Mouse (Mus musculus): ENCODE results near the gene Ube4b.

Gene Ube4b

DNA sequence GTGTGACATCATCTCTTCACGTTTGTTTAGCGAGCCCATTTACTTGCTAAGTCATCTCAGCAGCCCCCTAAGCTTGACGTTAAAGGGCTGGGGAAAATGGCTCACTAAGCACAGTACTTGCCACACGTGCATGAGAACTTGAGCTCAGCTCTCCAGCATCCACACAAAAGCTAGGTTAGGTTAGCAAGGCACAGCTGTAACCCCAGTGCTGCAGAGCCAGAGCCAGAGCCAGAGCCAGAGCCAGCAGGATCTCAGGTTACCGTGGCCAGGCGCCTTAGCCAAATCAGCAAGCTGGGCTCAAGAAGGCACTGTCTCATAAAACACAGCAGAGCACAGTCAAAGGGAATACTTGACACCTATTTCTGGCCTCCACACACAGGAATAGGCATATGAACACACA is 31.0 kb downstream of the Ube4b start:
- no peak for DNase-seq (ENCODE audit: low read depth, low spot score)

DNA sequence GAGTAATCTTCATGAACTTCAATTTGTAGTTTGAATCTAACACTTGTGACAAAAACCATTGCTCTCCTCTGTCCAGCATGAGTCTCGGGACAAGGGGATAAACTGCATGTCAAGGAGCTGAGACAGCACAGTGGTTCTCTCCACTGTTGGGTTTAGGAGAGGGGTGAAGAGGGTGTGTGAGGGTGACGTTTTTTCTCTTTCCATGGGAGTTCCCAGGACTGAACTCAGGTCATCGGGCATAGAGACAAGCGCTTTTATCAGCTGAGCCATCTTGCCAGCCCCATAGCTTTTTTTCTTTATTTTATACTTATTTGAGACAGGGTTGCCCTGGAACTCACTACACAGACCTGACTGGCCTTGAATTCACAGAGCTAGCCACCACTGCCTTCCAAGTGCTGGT is 32.3 kb downstream of the Ube4b start:
- DNase-seq (ENCODE audit: low read depth, low spot score), result no peak

DNA sequence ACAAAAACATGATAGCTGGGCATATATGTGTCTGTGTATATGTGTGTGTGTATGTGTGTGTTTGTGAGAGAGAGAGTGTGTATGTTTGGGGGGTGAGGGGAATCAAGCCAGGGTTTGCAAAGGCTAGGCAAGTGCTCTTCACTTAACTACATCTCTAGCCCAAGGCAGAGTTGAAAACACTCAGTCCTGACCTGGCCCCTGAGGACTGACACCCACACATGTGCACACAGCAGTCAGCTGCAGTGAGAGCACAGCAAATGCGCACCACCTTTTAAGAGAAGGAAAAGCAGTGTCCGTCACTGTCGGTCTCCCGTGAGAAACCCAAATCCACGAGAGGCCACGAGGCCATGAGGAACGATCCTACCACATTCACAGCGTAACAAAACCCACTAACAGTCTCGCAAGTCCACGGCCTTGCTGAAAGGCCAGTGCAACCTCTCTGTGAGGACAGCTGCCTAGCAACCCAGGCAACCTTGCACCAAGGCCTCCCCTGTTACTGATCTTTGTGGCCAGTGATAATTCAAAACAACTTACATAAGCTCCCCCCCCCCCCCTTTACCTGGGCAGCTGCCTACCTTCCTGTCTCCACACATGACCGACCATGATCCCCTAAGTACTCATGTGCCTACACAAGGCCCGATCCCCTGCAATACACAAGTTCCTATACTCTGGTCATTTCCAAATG is 33.1 kb downstream of the Ube4b start:
- DNase-seq (ENCODE audit: low read depth, low spot score), result no peak

DNA sequence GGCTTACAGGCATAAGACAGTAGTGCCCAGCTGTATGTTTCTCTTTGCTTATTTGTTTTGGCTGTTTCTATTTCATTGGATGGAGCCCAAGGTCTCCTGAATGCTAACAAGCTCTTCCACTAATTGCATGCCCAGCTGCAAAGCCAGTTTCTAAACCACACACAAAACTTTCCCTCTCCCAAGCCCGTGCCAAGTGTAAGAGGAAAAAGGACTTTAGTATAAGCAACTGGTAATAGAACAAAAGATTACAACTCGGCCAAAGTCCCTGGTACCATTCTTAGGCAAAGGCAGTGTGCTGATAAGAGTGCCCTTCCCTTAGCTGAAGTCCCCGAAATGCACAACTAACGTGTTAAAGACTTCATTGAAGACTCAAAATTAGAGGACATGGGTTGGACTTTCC is 34.2 kb downstream of the Ube4b start:
- no peak for DNase-seq (ENCODE audit: low read depth, low spot score)

DNA sequence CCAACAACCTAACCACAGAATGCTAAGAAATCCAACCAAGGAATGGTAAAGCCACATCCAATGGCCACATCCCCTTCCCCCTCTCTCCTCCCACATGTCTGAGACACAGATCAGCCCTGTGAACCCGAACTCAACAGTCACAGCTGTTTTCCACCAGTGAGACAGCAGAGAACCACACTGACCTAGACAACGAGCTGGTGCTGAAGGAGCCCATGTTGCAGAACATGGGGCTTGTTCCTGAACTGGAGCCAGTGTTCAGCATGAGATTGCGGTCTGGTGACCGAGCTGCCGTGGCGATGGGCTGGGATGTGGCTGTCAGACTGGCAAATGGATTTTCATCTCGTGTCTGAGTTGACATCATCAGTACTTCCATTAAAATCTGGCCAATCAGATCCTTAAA is 45.5 kb downstream of the Ube4b start:
- no peak for DNase-seq (ENCODE audit: low read depth, low spot score)

DNA sequence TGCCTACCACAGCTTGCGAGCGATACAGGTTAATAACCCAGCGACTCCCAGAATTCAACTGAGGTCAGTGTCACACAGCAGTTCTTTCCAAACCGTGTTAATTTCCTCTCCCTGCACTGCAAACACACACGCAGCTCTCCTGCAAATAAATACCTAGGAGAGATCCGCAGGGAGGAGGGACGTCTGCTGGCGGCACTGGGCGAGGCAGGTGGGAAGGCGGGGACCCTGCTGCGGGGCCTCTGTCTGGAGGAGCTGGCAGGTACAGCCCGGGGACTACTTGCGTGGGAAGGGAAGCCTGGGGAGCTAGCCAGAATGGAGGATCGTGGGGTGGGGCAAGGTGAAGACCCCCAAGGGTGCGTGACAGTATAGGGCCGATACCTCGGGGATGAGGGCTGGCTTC is 46.7 kb downstream of the Ube4b start:
- no peak for DNase-seq (ENCODE audit: low read depth, low spot score)

DNA sequence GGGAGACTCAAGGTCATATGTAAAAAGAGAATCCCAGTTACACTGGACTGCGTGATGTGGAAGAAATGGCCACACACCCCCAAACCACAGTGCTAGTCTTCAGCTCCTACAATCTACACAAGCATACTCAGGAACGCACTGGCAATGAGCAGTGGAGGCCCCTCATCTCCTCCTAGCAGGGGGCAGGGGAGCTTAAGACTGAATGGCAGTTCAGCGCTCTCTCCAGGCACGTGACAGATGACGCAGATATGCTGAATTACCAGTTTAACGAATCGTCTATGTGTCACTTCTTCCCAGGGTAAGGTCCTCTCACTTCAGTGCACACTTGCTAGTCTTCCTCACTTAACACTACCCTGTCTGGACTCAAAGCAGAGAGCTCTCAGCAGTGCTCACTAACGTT is 47.7 kb downstream of the Ube4b start:
- DNase-seq (ENCODE audit: low read depth, low spot score), result no peak

DNA sequence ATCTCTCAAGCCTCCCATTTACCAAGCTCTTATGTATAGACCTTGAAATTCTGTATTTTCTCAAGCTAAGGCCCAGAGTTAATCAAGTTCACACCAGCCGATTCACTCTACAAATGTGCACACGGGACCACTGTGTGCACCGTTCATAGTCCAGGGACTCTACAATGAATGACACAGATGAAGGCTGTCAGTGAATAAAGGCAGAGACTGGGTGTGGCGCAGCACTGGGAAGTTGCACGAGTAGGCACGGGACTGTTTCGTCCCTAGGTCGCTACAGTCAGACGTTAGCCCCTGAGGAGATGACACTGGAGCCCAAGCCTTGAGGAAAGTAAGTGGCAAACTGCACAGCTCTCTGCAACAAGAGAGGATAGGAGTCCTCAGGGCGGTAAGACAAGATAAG is 50.5 kb downstream of the Ube4b start:
- no peak for DNase-seq (ENCODE audit: low read depth, low spot score)

DNA sequence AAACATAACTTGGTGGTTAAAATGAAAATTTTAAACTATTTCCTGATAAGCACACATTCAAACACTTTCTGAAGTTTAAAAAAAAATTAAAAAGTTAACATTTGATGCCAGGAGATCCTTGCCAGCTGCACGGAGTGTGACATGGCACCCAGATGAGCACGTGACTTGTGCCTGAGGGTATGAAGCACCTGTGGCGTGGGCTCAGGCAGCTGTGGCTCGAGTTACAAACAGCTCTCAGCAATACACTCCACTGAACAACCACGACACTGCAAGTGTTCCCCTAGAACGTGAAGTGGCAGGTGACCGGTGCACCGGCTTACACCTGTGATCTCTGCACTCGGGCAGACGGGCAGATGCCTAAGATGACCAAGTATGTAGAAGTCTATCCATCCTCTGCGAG is 51.9 kb downstream of the Ube4b start:
- DNase-seq (ENCODE audit: low read depth, low spot score), result no peak

DNA sequence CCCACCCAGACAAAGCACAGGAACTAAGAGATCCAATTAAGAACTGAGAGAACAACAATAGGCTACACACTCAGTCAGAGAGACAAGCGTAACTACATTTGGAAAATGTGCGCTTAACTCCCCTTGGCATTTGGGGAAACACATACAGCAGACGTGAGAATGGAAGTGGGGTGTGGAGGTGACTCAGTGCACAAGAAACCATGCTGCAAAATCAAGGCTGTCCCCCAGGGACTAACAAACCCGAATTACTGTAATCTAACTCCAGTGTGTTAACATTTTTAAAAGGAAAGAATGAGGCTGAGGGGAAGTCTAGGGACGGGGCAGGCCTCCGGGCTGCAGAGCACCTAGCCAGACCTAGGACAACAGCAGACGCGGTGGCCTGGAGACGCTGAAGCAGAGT is 52.6 kb downstream of the Ube4b start:
- DNase-seq (ENCODE audit: low read depth, low spot score), result no peak

DNA sequence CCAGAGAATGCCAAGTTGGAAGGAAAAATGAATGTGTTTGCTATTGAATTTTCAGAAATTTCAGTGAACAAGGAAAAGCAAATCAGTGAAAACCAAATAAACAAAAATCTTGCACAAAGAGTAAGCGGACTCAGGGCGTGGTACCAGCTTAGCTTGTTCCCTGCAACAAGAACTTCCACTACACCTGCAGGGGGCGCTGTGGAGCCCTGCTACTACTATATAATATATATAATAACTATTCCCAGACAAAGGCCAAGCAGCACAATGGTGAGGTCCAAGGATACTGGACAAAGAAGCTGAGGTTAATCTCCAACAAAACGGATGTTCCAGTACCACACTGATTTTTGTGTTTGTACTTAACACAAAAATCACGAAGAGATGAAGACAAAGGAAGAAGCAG is 53.1 kb downstream of the Ube4b start:
- DNase-seq (ENCODE audit: low read depth, low spot score), result no peak

DNA sequence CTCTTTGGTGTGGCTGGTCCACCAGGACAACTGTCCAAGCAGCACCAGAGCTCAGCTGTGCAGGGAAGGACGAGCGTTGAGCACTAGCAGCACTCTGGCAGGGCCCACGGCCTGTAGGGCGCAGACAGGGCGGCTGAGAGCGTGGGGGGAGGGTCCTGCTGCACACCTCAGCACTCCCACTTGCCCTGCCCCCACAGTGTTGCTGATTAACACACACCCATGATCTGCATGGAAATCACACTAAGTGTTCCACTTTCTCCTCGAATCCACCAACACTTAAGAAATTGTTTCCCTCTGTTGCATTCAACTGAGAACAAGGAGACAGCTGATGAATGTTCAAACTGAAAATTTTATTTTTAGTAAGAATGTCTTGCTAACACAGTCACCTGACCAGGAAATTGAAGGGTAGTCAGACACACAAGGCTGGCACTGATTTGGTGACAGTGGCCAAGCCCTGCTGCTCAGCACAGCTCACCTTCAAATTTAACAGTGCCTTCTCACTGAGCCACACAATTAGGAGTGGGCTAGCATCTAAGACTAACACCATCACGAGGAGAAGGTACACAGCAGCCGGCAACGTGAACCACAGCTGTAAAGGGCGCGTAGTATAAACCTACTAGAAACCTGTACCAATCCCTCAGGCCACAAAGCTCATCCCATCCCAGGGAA is 60.7 kb downstream of the Ube4b start:
- DNase-seq (ENCODE audit: low read depth, low spot score), result peak; percentile 53

DNA sequence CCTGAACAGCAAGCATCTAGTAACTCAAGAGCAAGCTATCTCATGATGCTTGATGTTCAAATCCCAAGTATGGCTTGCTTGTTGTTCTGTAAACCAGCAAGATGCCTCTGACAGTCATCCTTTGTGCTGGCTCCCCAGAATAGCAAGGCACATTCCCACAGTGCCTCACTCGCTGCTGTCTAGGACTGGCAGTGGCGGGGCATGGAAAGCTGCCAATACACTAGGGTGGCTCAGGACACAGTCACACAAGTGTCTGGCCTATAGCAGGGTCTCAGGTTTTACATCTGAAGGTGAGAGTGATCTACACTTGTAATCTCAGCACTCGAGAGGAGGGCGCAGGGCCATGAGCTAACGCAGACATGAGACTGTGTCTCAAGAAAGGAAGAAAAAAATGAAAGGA is 61.7 kb downstream of the Ube4b start:
- no peak for DNase-seq (ENCODE audit: low read depth, low spot score)

DNA sequence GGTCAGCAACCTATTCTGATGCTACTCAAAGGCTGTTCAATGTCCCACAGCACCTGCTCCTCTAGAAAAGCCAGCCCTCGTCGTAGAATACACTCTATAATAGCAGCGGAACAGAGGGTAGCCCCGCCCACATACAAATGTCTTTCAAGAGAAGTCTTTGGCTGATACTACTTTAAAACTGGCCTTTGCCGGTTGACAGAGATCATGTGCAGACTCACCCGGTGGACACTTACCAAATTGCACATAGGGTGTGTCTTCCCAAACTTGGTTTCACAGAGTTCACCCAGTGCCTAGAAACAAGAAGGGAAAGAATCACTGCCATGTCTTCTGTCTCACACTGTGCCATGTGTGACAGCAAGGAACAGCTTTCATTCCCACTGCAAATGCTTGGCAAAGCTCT is 65.5 kb downstream of the Ube4b start:
- DNase-seq (ENCODE audit: low read depth, low spot score), result no peak

DNA sequence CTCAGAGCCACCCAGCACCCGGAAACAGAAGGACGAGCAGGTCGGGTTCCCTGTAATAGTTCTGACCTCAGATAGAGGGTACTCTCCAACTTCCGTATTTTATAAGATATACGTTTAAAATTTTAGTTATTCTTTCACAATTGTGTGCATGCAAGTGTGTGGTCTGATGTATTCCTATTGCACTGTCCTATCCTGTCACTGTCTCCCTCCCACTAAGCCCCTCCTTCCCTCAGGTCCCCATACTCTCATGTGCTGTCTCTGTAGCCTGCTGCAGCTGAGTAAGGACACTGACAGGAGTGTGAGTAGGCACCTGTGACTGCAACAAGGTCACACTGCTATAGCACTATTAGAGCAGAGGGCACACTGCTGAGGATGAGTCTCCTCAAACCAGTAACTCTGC is 65.9 kb downstream of the Ube4b start:
- no peak for DNase-seq (ENCODE audit: low read depth, low spot score)

DNA sequence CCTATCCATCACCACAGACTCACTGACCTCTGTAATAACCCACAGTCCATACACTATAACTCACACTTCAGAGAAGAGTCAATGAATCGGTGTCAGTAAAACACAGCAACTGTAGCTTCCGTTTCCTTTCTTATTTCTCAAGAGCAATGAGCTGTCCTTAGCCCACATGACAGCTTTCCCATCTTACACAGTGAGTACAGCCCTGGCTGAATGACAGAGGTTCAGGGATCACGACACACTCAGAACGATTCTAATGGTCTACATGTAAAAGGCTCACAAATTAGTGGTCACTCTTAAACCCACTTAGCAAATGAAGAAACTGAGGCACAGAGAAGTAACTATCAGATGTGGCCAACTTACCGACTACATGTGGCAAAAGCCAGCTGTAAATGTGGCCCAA is 68.6 kb downstream of the Ube4b start:
- DNase-seq (ENCODE audit: low read depth, low spot score), result no peak

DNA sequence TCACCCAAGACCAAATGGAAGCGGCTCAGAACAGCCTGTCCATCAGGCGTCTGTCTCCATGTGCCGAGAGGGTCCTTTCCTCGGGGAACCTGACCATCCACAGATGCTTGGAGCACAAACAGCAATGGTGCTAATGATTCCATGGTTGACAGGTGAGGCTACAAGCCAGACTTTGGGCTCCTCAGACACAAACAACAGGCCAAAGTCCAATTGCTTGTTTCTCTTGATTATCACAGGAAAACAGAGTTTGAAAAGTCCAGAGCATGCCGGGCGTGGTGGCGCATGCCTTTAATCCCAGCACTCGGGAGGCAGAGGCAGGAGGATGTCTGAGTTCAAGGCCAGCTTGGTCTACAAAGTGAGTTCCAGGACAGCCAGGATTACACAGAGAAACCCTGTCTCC is 71.9 kb downstream of the Ube4b start:
- DNase-seq (ENCODE audit: low read depth, low spot score), result no peak

DNA sequence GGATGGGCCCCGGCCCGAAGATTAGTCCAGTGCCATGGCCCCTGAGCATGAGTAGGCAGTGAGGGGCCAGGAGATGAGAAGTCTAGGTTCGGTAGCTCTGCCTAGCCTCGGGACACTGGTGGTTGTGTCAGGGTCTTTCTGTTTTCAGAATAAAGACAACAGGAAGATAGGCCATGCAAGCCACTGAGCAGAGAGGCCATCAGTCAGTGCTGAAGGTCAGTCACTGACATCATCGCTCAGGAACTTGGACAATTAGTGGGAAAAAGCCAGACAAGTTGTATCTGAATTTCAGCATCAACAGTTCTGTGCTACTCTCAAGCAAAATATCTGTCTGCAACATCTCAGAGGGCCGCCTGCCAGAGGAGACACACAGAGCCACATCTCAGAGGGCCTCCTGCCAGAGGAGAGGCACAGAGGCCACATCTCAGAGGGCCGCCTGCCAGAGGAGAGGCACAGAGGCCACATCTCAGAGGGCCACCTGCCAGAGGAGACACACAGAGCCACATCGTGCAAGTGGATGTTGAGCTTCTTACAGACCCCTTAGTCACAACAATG is 74.9 kb downstream of the Ube4b start:
- no peak for DNase-seq (ENCODE audit: low read depth, low spot score)

DNA sequence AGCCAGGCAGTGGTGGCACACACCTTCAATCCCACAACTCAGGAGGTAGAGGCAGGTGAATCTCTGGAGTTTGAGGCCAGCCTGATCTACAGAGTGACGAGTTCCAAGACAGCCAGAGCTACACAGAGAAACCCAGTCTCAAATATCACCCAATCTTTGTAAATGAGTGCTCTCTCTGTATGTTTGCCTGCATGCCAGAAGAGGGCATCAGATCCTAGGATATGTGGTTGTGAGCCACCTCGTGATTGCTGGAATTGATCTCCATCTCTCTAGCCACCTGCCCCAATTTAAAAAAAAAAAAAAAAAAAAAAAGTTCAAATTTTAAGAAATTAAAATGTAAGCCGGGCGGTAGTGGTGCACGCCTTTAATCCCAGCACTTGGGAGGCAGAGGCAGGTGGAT is 77.6 kb downstream of the Ube4b start:
- no peak for DNase-seq (ENCODE audit: low read depth, low spot score)

DNA sequence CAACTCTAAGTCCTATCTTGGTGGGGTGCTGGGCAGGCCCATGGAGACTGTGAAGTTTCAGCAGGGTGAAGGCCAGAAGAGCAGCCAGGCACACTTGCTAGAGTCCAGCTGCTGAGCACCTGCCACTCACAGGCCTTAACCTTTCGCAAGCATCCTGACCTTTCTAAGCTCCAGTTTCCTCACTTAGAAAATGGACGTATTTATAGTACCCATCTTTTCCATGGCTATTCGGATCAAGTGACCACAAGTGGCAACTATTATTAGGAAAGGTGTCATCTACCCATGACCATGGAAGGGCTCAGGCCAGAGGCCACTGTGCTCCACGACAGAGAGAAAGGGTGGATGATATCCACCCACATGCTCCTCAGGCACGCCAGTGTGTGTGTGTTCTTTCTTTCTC is 80.7 kb downstream of the Ube4b start:
- no peak for DNase-seq (ENCODE audit: low read depth, low spot score)

DNA sequence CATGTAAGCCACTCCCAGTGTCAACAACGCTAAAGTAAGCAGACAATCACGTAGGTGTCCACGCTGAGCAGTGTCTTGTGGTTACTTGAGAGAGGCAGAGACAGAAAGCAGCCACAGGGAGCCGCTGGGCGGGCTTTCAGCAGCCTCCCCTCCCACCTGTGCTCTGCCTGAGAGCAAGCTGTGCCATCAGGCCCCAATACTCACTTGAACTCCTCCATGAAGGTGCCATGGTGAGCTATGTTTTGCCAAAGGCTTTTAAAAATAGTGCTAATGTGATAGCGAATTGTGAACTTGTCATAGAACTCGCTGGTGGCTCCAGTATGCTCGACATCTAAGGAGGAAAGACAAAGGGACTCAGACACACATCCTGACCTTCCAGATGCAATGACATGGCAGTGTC is 82.2 kb downstream of the Ube4b start:
- DNase-seq (ENCODE audit: low read depth, low spot score), result no peak

DNA sequence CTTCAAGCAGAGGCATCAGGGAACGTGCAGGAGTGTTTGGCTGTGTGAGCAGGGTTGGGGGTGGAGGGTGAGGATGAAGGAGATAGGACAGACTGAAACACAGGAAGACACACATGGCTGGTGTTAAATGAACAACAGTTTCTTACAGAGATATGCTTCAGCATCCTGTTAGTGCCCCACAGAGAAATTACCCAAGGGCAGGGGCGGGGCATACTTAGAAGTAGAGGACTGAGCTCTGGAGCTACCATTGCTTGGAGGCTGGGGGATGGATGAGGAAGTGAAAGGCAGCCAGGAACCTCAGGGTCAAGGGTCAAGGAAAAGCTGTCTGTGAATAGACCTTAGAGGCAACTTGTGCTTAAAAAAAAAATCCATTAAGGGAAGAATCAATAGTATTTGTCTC is 85.9 kb downstream of the Ube4b start:
- DNase-seq (ENCODE audit: low read depth, low spot score), result no peak

DNA sequence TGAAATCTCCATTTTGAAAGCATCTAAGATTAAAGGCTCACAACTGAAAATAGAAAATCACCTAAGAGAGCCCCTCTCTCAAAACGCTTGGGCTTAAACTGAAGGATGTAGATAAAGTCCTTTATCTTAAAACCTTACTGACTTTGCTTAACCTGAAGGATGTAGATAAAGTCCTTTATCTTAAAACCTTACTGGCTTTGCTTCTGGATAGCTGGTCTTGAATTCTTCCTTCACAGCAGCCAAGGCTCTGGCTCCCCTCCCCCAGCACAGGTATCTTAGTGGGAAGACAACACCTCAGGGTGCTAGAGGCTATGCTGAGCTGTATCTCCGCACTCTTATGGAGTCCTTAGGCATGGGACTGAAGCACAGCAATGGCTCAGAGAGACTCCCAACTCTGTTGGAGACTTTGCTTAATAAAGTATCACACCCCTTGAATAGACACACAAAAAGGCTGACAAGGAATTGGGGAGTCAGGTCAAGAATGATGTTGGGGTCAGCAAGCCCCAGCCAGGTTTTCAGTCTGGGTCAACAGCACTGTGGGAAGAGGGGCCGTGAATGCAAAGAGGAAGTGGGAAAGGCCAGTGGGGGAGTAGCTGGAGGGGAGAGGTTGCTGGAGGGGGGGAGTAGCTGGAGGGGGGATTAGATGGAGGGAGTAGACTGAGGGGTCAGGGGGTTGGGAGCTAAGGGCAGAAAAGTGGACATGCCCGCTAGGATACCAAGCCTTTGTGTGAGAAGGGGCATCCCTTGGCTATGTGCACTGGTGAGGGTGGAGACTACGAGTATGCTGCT is 86.9 kb downstream of the Ube4b start:
- DNase-seq (ENCODE audit: low read depth, low spot score), result no peak
